Mouse (Mus musculus) cerebellum, postnatal 25 days (tissue): ENCODE data around the gene Fbxo31.

Experiments
- DNase-seq, 2 experiments: peaks; one replicate each; pipeline ENCODE4 v3.0.0; 2021; ENCODE audit warnings: mixed read lengths in 2 of 2

The Fbxo31 gene

DNA sequence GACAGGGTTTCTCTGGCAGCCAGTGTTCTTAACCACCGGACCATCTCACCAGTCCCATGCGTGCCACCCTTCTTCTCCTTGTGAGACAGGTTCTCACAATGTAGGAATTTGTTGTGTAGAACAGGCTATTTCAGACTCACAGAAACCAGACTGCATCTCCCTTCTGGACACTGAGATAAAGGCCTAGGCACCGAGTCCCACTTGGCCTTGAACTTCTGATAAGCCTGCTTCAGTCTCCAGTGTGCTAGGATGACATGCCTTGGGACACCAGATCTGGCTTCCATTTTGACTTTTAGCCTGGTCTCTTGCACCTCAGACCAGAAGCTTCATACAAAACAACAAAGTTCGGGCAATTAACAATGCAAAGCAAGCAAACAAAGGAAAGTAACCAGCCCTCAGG is 10.1 kb upstream of the Fbxo31 start:
- DNase-seq, result no peak

DNA sequence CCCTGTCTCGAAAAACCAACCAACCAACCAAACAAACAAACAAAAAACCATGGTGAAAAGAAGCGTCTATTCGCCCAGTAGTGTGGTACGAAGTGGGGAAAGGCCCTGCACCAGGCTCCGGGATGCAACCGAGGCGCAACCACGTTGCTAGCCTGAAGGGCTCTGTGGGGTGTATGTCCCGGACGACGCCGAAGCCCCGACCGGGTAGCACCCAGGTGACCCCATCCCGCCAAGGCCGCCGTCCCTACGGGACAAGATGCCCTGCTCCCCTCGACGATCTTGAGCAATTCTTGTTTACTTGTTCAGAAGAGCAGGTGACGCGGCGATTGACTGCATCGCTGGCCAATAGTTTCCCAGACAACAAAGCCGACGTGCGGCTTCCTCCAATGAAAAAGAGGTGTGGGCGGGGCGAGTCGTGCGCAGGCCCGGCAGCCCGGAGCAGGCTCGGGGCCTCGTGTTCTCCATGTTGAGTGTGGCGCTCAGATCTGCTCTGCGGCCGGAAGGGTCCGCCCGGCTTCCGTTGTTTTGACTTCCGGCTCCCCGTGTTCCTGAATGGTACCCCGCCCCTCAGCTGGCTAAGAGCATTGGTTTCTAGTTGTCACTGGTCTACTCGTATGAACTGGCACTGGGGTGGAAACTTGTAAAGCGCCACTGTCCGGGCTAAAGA is 6.7 kb upstream of the Fbxo31 start:
- peak; percentile 100 for DNase-seq

- no peak for DNase-seq
Observed at GRCm38 (mm10) chr8:121584730-121585129, 6.1 kb upstream of the Fbxo31 start.

- DNase-seq, result no peak
Observed at GRCm38 (mm10) chr8:121583653-121584052, 5.0 kb upstream of the Fbxo31 start.

DNA sequence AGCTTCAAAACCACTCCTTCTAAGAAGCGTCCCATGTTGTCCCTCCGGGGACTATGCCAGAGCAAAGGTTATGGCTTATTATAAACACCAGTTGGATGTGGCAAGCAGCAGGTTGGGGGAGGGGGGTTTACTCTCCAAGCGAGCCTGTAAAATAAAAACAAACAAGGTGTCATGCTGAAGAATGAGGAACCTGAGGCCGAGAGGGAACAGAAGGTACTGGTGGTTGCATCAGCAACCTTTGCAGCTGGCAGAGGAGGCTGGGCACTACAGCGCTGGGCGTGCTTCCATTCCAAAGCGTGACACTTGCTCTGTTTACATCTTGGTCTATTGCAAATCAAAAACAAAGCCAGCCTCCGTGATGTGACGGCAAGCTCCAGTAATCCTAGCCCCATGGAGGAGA is 1.9 kb upstream of the Fbxo31 start:
- no peak for DNase-seq

- peak in 1 of 2 experiments; percentile 58 for DNase-seq
Observed at GRCm38 (mm10) chr8:121577751-121578675, 593 bp downstream of the Fbxo31 start.

DNA sequence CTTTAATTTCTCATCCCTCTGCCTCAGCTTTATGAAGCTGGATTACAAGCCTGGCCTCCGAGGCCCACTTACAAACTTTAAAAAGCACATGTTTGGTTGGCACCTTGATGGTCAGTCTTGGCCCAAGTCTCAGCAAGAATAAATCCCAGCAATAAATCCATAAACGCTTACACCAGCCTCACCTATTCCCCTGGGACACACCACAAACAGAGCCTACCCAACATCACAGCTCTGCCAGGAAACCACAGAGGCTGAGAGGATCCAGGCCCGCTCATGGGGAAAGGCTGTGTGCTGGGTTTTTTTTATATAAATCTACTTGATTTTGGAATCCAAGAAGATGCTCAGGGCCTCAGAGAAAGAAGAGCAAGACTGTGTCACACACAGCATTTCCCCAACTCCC is 2.9 kb downstream of the Fbxo31 start:
- DNase-seq, result no peak

- peak; percentile 64 to 85 for DNase-seq
Observed at GRCm38 (mm10) chr8:121573275-121573674, 5.3 kb downstream of the Fbxo31 start.

GRCm38 (mm10) chr8:121572121-121572520 is 6.5 kb downstream of the Fbxo31 start:
- DNase-seq, result no peak

DNA sequence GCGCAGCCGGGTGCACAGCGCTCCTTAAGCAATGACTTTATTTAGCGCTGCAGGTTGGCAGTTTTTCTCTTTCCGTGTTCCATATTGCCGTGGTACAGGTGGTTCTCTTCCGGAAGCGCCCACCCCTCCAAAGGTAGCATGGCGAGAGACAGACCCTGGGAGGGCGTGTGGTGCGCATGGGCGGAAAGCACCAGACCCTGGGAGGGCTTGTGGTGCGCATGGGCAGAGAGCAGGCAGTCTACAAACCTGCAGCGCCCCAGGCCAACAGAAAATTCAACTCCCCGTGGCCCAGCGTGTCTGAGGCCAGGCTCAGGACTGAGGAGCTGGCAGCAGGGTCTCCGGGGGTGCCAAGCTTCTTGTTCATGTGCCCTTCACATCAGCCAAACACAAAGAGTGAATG is 7.8 kb downstream of the Fbxo31 start:
- no peak for DNase-seq

DNA sequence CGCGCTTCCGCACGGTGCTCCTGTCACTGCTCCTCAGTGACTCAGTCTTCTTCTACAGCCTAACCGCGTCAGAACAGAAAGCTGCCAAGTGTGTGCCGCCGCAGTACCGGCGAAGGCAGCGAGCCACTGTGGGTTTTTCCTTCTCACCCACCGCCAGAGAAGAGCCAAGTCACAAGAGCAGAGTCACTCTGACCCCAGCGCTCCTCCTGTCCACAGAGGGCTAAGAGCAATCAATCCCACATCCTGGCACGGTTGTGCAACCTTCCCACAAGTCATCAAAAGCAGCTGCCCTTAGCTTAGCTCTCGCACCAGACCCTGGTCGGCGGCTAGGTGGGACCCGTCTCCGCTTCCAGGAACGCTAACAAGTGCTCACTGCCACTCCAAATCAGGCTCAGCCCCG is 8.3 kb downstream of the Fbxo31 start:
- no peak for DNase-seq

GRCm38 (mm10) chr8:121568321-121568720 is 10.3 kb downstream of the Fbxo31 start:
- no peak for DNase-seq

GRCm38 (mm10) chr8:121563701-121564100 is 14.9 kb downstream of the Fbxo31 start:
- no peak for DNase-seq

DNA sequence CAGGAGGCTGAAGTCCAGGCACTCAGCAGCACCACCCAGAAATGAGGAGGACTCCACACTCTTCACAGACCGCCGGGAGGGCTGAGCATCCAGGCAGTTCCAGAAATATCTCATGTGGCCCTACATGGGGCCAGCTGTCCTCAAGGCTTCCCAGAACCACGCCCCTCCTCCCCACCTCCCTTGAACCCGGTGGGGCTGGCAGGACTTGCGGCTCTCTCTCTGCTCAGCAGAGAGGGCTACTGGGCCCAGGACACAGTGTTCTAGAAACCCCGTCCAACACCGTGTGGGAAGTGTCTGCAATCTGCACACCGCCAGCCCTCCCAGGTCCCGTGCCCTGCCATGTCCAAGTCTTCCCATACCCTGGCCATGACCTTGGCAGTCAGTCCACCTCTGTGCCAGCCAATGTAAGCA is 15.7 kb downstream of the Fbxo31 start:
- peak; percentile 63 to 65 for DNase-seq

GRCm38 (mm10) chr8:121561636-121562345 is 16.8 kb downstream of the Fbxo31 start:
- peak; percentile 61 to 72 for DNase-seq

GRCm38 (mm10) chr8:121560432-121561100 is 18.0 kb downstream of the Fbxo31 start:
- peak in 1 of 2 experiments; percentile 14 for DNase-seq

DNA sequence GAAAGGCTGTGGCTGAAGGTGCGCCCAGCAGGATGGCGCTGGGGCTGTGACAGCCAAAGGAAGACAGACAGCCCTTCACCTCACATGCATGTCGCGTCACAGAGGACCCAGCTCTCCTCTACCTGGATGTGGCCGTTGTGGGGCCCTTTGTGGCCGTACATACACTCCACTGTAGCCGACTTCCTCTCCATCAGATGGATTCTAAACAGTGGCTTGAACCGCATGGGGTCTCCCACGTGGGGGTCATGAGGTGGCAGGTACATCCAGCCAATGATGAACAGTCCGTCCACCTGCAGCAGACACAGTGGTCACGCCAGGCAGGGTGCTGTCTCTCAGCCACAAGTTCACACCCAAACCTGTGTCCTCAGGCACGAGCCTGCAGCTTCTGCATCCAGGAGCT is 18.8 kb downstream of the Fbxo31 start:
- peak in 1 of 2 experiments; percentile 12 for DNase-seq

DNA sequence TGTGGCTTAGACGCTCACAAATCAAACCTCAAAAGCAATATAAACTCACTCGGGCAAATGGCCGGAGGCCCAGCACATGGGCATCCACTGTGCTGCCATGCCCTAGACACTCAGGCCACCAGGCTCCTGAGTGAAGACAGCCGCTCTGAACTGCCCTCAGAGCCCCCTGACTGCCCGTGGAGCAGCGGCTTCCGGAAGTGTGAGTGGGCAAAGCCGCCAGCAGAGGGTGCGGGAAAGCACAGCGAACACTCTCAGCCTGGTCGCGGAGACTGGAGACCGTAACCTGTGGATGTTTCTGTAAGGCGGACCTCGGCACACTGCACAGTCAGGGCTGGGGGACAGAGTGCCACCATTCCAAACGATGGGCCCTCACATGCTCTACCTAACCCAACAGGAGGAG is 20.1 kb downstream of the Fbxo31 start:
- DNase-seq, result peak in 1 of 2 experiments; percentile 4

- no peak for DNase-seq
Observed at GRCm38 (mm10) chr8:121557746-121558145, 20.9 kb downstream of the Fbxo31 start.

DNA sequence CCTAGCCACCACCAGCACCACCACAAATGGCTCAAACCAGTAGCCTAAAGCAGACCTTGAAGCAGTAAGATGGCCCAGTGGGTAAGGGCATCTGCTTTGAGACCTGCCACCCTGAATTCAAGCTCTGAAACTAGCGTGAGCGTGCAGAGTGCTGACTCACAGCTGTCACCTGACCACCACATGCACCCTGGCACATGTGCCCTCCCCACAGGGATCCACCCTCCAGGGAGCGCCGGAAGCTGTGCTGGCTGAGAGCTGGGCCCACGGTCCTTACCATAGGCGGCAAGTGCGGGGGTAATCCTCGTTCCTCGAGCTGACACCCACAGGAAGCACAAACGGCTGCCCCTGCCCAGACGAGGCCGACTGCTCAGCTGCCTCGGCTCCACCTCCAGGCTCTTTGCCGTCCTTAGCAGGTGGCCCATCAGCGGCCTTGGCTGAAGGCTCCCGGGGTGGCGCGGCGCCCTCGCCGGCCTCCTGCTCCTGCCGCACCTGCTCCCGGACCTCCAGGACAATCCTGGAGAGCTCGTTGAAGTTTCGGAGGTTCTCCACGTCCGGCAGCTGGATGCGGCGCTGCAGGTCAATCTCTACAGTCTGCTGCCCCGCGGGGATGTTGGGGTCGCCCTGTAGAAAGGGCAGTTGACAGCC is 24.7 kb downstream of the Fbxo31 start:
- DNase-seq, result peak in 1 of 2 experiments; percentile 4

DNA sequence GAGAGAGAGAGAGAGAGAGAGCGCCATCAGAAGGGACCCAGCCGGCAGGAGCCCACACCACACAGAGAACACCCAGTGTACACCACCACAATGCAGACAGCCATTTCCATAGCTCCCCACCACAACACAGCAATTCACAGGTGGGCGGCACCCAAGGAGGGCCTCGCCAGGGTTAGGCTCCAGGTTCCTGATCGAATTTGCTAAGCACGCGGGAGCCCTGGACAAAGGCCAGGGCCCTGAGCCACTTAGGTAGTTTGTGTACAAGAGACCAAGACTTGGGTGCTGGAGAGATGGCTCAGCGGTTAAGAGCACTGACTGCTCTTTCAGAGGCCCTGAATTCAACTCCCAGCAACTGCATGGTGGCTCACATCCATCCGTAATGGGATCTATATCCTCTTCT is 26.1 kb downstream of the Fbxo31 start:
- DNase-seq, result peak in 1 of 2 experiments; percentile 5
